Mouse (Mus musculus): ENCODE results near the gene Pdyn. TPM values are rescaled to one million over a fixed set of nuclear protein-coding genes. Genes with fewer than 3 reads are reported as not detected.

The Pdyn gene
- not detected for polyA plus RNA-seq (2017; shearing (Covaris generic))

GRCm38 (mm10) chr2:129699484-129700158 is at the start of gene Pdyn:
TSS of gene Pdyn (minus strand) at chr2:129699844.

Other genes with a start within 250 kb of the Pdyn start
- 0.12 TPM for gene F830045P16Rik, start 163.2 kb downstream of the Pdyn start, polyA plus RNA-seq (2017; shearing (Covaris generic))
- 2.5 TPM for gene Sirpa, start 107.0 kb downstream of the Pdyn start, polyA plus RNA-seq (2017; shearing (Covaris generic))
- gene Stk35, start 100.7 kb upstream of the Pdyn start, polyA plus RNA-seq (2017; shearing (Covaris generic)), result 4.1 TPM